In the genomic region with DNA sequence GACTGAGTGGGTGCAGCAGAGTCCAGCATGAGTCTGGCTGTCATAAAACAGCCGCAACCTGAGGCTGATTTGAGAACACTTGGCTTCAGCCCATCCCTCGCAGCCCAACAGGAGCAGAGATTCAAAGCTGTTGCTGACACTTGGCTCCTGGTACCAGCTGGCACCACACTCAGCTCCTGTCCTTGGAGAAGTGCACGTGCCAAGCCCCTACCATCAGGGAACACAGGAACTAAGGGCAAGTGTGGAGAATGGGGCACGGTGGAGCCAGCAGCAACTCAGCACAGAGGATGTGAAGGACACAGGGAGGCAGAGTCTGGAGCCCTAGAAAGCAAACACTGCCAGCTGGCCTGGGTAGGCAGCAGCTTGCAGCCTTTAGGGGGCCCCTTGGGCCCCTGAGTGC, we compare ENCODE assay signal across 12 mouse cellular contexts. TPM values are rescaled to one million over a fixed set of nuclear protein-coding genes. Genes with fewer than 3 reads are reported as not detected.
A peak's percentile ranks its signal among the peaks of the same experiment; 100 is the strongest.
DNase-seq lines count a peak whose midpoint lies in the region; ATAC-seq and TF ChIP-seq lines count a peak whose summit lies in the region.
"Had no signal": no experiment of that assay in that cellular context is flagged by ENCODE, and none has a peak within 500 bp of the region (broad histone marks: within the 10 kb centered on the region; RNA-seq: fewer than 3 reads in every experiment).

No protein-coding gene starts in this region.

- no peak overlapping the region for H3K4me2 ChIP-seq in lung, embryonic 16.5 days (ENCODE audit: low read depth, low read length)
- no peak overlapping the region for H3K4me2 ChIP-seq in forebrain, embryonic 14.5 days (ENCODE audit: low read length)
- H3K4me2 ChIP-seq in hindbrain, postnatal 0 days (ENCODE audit: low read depth, low read length): no peak overlapping the region
- H3K4me2 ChIP-seq: heart, embryonic 15.5 days had no signal

- no peaks in the 10 kb centered on the region for H3K36me3 ChIP-seq in lung, embryonic 16.5 days (ENCODE audit: control insufficient read depth, insufficient read depth, low read length)
- H3K36me3 ChIP-seq in forebrain, embryonic 14.5 days (ENCODE audit: control insufficient read depth, insufficient read depth, low read length): no peaks in the 10 kb centered on the region
- no peaks in the 10 kb centered on the region for H3K36me3 ChIP-seq in hindbrain, postnatal 0 days (ENCODE audit: insufficient read depth, low read length)
- H3K36me3 ChIP-seq: heart, embryonic 15.5 days had no signal

- 10% methylated on average over 4 of the region's 4 CpGs for WGBS in lung, embryonic 16.5 days
- 10% methylated on average over 4 of the region's 4 CpGs for WGBS in forebrain, embryonic 14.5 days
- WGBS in hindbrain, postnatal 0 days: 16% methylated on average over 4 of the region's 4 CpGs

- no peak overlapping the region for H3K9ac ChIP-seq in lung, embryonic 16.5 days (ENCODE audit: low read length)
- no peak overlapping the region for H3K9ac ChIP-seq in forebrain, embryonic 14.5 days (ENCODE audit: low read length)
- no peak overlapping the region for H3K9ac ChIP-seq in hindbrain, postnatal 0 days (replicated peaks; ENCODE audit: low read length)
- H3K9ac ChIP-seq: heart, embryonic 15.5 days; liver, postnatal 0 days had no signal

- no peaks in the 10 kb centered on the region for H3K9me3 ChIP-seq in lung, embryonic 16.5 days (ENCODE audit: control insufficient read depth, low read length)
- H3K9me3 ChIP-seq in forebrain, embryonic 14.5 days (replicated peaks; ENCODE audit: control insufficient read depth, low read length): no peaks in the 10 kb centered on the region
- no peaks in the 10 kb centered on the region for H3K9me3 ChIP-seq in hindbrain, postnatal 0 days (ENCODE audit: low read length)
- H3K9me3 ChIP-seq: heart, embryonic 15.5 days had no signal

- peak; percentile 38 for ATAC-seq in lung, embryonic 16.5 days (ENCODE audit: low read depth)
- peak; percentile 74 for ATAC-seq in cerebellum, adult (ENCODE audit: insufficient number of reproducible peaks, low FRiP score, low TSS enrichment)
- peak; percentile 72 for ATAC-seq in forebrain, embryonic 14.5 days
- peak; percentile 89 for ATAC-seq in hindbrain, postnatal 0 days
- ATAC-seq: liver, postnatal 0 days had no signal

- no peak overlapping the region for H3K27ac ChIP-seq in lung, embryonic 16.5 days (ENCODE audit: low read length)
- no peak overlapping the region for H3K27ac ChIP-seq in forebrain, embryonic 14.5 days (ENCODE audit: low read depth, low read length)
- H3K27ac ChIP-seq in hindbrain, postnatal 0 days: peak overlapping the region; percentile 27; the same call in 1 of the 2 replicates
- H3K27ac ChIP-seq: heart, embryonic 15.5 days had no signal

- DNase-seq in lung, adult 18-20 months: no peak
- peak; percentile 76 for DNase-seq in forebrain, embryonic 14.5 days (ENCODE audit: low spot score)
- DNase-seq in hindbrain, postnatal 0 days (ENCODE audit: low spot score): peak; percentile 88
- DNase-seq in embryo, embryonic 11 days: no peak
- no peak for DNase-seq in embryo, embryonic 10.5 days (ENCODE audit: low spot score)
- DNase-seq in yolk sac, embryonic 10.5 days (ENCODE audit: low spot score): no peak
- DNase-seq: liver, postnatal 0 days; spleen, adult 18-20 months had no signal

- no peak for TF ChIP-seq CTCF in hindbrain, postnatal 0 days (IDR thresholded peaks at IDR 0.05; ENCODE audit: low read depth)

- no peak overlapping the region for H3K4me3 ChIP-seq in lung, embryonic 16.5 days (ENCODE audit: low read length)
- no peak overlapping the region for H3K4me3 ChIP-seq in forebrain, embryonic 14.5 days (ENCODE audit: low read depth, low read length)
- no peak overlapping the region for H3K4me3 ChIP-seq in hindbrain, postnatal 0 days (ENCODE audit: low read length)
- H3K4me3 ChIP-seq: heart, embryonic 15.5 days had no signal

- H3K4me1 ChIP-seq in lung, embryonic 16.5 days (replicated peaks; ENCODE audit: control insufficient read depth, insufficient read depth, low read length): 0 out of 2 replicates have a peak, but pooled peaks cover 2% of the 10 kb centered on the region
- H3K4me1 ChIP-seq in forebrain, embryonic 14.5 days (ENCODE audit: control insufficient read depth, insufficient read depth, low read length): peaks cover 7% of the 10 kb centered on the region
- 0 out of 2 replicates have a peak, but pooled peaks cover 6% of the 10 kb centered on the region for H3K4me1 ChIP-seq in hindbrain, postnatal 0 days (ENCODE audit: insufficient read depth, low read length)

- no peaks in the 10 kb centered on the region for H3K27me3 ChIP-seq in lung, embryonic 16.5 days (ENCODE audit: control insufficient read depth, insufficient read depth, low read depth, low read length)
- H3K27me3 ChIP-seq in forebrain, embryonic 14.5 days (replicated peaks; ENCODE audit: control insufficient read depth, insufficient read depth, low read length): no peaks in the 10 kb centered on the region
- H3K27me3 ChIP-seq in hindbrain, postnatal 0 days (ENCODE audit: insufficient read depth, low read length): no peaks in the 10 kb centered on the region
- H3K27me3 ChIP-seq: heart, embryonic 15.5 days had no signal

RNA-seq across cellular contexts. Expression of a gene that starts 19.9 kb away (rescaled TPM):
- polyA plus RNA-seq in lung, embryonic 16.5 days (2015; fragmentation: Nextera tagmentation; extraction: Ambion mirVana): not detected in 2 replicates
- polyA plus RNA-seq in forebrain, embryonic 14.5 days (2014; fragmentation: Nextera tagmentation; extraction: Ambion mirVana): not detected in 2 replicates
- total RNA-seq in hindbrain, postnatal 0 days (2014; rRNA removed): 0.11 TPM in 1 of 2 replicates, not detected in the other
- 0.24 TPM in 1 of 2 replicates, not detected in the other for polyA plus RNA-seq in hindbrain, postnatal 0 days (2015; fragmentation: Nextera tagmentation; extraction: Ambion mirVana)
- polyA plus RNA-seq: heart, embryonic 15.5 days; liver, postnatal 0 days; neural tube, embryonic 11.5 days had no signal

RNA-seq across cellular contexts. Expression of a gene that starts 20.9 kb away (rescaled TPM):
- polyA plus RNA-seq in lung, embryonic 16.5 days (2015; fragmentation: Nextera tagmentation; extraction: Ambion mirVana): 4.3 and 5.0 TPM in 2 replicates
- 0.33 and 0.56 TPM in 2 replicates for polyA plus RNA-seq in forebrain, embryonic 14.5 days (2014; fragmentation: Nextera tagmentation; extraction: Ambion mirVana)
- 1.2 TPM in 1 of 2 replicates, not detected in the other for total RNA-seq in hindbrain, postnatal 0 days (2014; rRNA removed)
- polyA plus RNA-seq in hindbrain, postnatal 0 days (2015; fragmentation: Nextera tagmentation; extraction: Ambion mirVana): 1.4 TPM in 2 replicates

RNA-seq across cellular contexts. Expression of a gene that starts 33.5 kb away (rescaled TPM):
- 625 and 691 TPM in 2 replicates for polyA plus RNA-seq in lung, embryonic 16.5 days (2015; fragmentation: Nextera tagmentation; extraction: Ambion mirVana)
- polyA plus RNA-seq in forebrain, embryonic 14.5 days (2014; fragmentation: Nextera tagmentation; extraction: Ambion mirVana): 690 and 790 TPM in 2 replicates
- total RNA-seq in hindbrain, postnatal 0 days (2014; rRNA removed): 609 and 851 TPM in 2 replicates
- 533 and 549 TPM in 2 replicates for polyA plus RNA-seq in hindbrain, postnatal 0 days (2015; fragmentation: Nextera tagmentation; extraction: Ambion mirVana)

RNA-seq across cellular contexts. Expression of a gene that starts 47.1 kb away (rescaled TPM):
- 29.6 and 30.8 TPM in 2 replicates for polyA plus RNA-seq in lung, embryonic 16.5 days (2015; fragmentation: Nextera tagmentation; extraction: Ambion mirVana)
- 24.8 and 26.1 TPM in 2 replicates for polyA plus RNA-seq in forebrain, embryonic 14.5 days (2014; fragmentation: Nextera tagmentation; extraction: Ambion mirVana)
- 7.4 and 11.3 TPM in 2 replicates for total RNA-seq in hindbrain, postnatal 0 days (2014; rRNA removed)
- polyA plus RNA-seq in hindbrain, postnatal 0 days (2015; fragmentation: Nextera tagmentation; extraction: Ambion mirVana): 12.7 and 14.8 TPM in 2 replicates

RNA-seq across cellular contexts. Expression of a gene that starts 50.1 kb away (rescaled TPM):
- 0.18 and 0.19 TPM in 2 replicates for polyA plus RNA-seq in lung, embryonic 16.5 days (2015; fragmentation: Nextera tagmentation; extraction: Ambion mirVana)
- polyA plus RNA-seq in forebrain, embryonic 14.5 days (2014; fragmentation: Nextera tagmentation; extraction: Ambion mirVana): not detected in 2 replicates
- total RNA-seq in hindbrain, postnatal 0 days (2014; rRNA removed): not detected in 2 replicates
- polyA plus RNA-seq in hindbrain, postnatal 0 days (2015; fragmentation: Nextera tagmentation; extraction: Ambion mirVana): 0.10 TPM in 1 of 2 replicates, not detected in the other
- polyA plus RNA-seq: heart, embryonic 15.5 days; neural tube, embryonic 11.5 days had no signal

Comparison
In these comparisons a context has a peak if more than half of its experiments do, and no peak if none do; other contexts are left out.
1. ATAC-seq: peak in every context shown above with its lines; median percentile 89 in hindbrain, postnatal 0 days; 74 in cerebellum, adult; 72 in forebrain, embryonic 14.5 days; 38 in lung, embryonic 16.5 days.
2. DNase-seq: peak in forebrain, embryonic 14.5 days (single experiment) and hindbrain, postnatal 0 days (single experiment); none in lung, adult 18-20 months (0 of 2), embryo, embryonic 11 days (single experiment), embryo, embryonic 10.5 days (single experiment) and yolk sac, embryonic 10.5 days (single experiment).